Mouse (Mus musculus): ENCODE measurements around the gene Srrt. TPM values are rescaled to one million over a fixed set of nuclear protein-coding genes. Genes with fewer than 3 reads are reported as not detected.
"Not testable (repeated sequence)": the region's sequence is repeated elsewhere in the genome, so short reads cannot be mapped to it uniquely, and the experiment has no call there.

Srrt gene
- polyA plus RNA-seq, 1 experiment from 2014 or later, result 268 TPM

DNA sequence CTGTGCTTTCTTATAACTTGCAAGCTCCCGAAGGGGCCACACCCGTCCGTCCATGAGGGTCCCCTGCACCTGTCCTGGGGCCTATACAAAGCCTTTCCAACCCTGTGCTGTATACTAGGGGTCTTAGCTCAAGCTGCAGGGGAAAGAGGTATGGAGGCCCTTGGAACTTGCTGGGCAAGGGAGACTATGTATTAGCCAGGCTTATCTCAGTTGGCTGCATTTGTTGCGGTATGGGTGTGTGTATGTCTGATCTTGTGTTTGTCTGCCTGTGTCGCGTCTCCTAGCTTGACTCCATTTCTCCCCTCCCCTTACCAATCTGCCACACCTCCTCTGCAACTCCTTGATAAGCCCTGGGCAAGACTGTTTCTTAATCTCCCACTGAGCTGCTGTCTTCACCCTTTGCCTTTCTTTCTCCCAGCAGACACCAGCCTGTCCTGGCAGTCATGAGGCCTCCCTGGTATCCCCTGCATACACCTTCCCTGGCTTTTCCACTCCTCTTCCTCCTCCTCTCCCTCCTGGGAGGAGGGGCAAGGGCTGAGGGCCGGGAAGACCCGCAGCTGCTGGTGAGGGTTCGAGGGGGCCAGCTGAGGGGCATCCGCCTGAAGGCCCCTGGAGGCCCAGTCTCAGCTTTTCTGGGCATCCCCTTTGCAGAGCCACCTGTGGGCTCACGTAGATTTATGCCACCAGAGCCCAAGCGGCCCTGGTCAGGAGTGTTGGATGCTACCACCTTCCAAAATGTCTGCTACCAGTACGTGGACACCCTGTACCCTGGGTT, 17.7 kb downstream of the Srrt start:
- peaks cover 3% of the 10 kb centered on the region for H3K27me3 ChIP-seq

GRCm38 (mm10) chr5:137288999-137289470, 18.4 kb downstream of the Srrt start:
- DNase-seq (ENCODE audit: low read depth, low spot score) (no peak), ATAC-seq (no peak)
- CTCF ChIA-PET, result interaction anchor here (1.6 kb wide), 1 partner anchor 214 kb away, joined by 6 read pairs; the partner anchor contains the start of gene Pop7
- in situ Hi-C loops (cut with MboI; ENCODE audit: low pct_unique_long_range_greater_than_20kb), result loop anchor here (5.0 kb wide), 1 partner anchor 157 kb away; no protein-coding TSS in a partner anchor
- peaks cover 3% of the 10 kb centered on the region for H3K27me3 ChIP-seq
- POLR2A ChIA-PET, result interaction anchor here (1.2 kb wide), 1 partner anchor 18 kb away, joined by 3 read pairs; the partner anchor contains the start of gene Srrt
- no peak for TF ChIP-seq CTCF (IDR thresholded peaks at IDR 0.05)

More for the DNA sequence above, 17.7 kb downstream of the Srrt start:
- in situ Hi-C loops (cut with MboI; ENCODE audit: low pct_unique_long_range_greater_than_20kb), result loop anchor here (5.0 kb wide), 1 partner anchor 157 kb away; no protein-coding TSS in a partner anchor
- ATAC-seq (no peak), DNase-seq (ENCODE audit: low read depth, low spot score) (no peak)
- no peak for TF ChIP-seq CTCF (IDR thresholded peaks at IDR 0.05)
- CTCF ChIA-PET, result interaction anchor here (1.6 kb wide), 1 partner anchor 213 kb away, joined by 6 read pairs; the partner anchor contains the start of gene Pop7
- POLR2A ChIA-PET, result no interaction called here

DNA sequence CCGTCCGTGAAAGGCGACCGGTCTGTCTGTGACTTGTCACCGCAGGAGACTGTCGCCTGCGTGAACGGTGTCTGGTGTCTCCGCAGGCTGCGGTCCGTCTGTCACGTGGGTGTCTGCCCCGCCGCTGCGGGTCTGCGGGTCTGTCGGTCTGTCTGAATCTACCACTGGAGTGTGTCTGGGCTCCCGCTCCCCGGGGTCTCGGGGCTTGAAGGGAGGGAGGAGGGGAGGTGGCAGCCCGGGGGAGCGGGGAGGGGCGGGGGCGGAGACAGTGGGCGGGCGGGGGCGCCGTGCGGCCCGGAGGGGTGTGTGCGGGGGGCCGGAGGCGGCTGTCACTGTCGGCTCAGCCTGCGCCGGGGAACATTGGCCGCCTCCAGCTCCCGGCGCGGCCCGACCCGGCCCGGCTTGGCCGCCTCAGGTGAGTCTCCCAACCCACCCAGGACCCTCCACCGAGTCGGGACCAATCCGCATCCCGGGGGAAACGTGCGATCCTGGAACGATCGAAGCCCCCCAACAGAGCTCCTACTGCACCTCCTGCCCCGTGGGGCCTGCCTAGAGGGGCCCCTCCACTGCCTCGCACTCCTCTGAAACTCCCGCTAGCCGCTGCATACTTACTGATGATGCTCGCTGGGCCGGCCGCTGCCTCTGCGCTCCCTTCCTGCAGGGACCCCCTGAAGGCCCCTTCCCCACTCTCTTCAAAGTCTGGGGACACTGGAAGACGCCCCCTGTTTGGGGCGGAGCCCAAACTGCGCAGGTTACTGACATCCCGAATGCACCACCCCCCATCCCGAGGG, 19.3 kb downstream of the Srrt start:
- ATAC-seq (no peak), DNase-seq (ENCODE audit: low read depth, low spot score) (no peak)
- peaks cover 3% of the 10 kb centered on the region for H3K27me3 ChIP-seq
- no peak for TF ChIP-seq CTCF (IDR thresholded peaks at IDR 0.05)
- POLR2A ChIA-PET, result interaction anchor here (1.0 to 1.2 kb wide), 2 partner anchors 14 to 19 kb away, joined by 3 read pairs; partner anchors contain the start of gene Srrt
- in situ Hi-C loops (cut with MboI; ENCODE audit: low pct_unique_long_range_greater_than_20kb), result loop anchor here (5.0 kb wide), 1 partner anchor 156 kb away; no protein-coding TSS in a partner anchor
- CTCF ChIA-PET, result interaction anchor here (1.9 to 2.1 kb wide), 3 partner anchors 155 to 173 kb away, joined by 6 to 10 read pairs (median 10); partner anchors contain the start of gene Trim56

DNA sequence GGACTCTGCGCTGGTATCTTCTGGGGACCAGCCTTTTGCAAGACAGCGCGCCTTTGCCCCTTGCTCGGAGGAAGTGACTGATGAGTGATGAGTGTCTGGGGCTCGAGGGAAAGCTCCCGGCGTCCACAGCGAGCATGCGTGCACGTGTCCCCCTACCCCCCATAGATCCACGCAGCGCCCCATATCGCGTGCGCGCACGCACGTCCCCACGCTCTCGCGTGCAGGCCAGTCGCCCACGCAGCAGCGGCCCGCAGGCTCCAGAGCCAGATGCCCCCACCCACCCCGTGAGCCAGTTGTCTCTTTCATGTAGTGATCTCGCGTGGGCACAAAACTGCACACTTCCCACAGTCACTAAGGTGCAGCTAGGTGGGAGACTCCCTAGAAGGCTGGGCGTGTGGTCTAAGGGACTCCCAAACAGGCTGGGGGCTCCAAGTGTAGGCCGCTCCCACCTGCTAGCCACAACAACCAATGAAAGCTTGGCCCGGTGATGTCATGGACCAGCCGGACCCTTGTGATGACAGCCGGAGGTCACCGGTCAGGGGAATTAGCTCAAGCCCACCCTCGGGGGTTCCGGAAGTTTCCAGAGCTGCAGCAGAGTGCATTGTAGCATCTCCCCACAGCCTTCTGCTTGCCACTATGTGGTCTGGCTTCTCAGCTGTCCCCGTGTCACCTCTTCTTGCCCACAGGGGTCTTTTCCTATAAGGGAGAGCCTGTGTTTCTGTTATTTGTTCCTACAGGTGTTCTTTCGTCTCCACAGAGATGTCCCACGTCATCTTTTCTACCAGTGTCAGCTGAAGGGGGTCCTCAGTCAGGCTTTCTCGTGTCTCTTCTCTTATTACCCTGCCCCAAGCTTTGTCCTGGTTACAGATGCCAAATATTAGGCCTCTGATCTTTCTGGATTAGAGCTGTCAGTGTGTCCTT, 20.2 kb downstream of the Srrt start, which contains the start of gene Ache:
Gene Ache (plus strand): TSS at position 488 of the 921 bp plus-strand sequence.
- ChIA-PET CTCF (interaction anchor here (0.6 to 3.3 kb wide), 11 partner anchors 13 to 172 kb away, joined by 3 to 11 read pairs (median 4); partner anchors contain the start of gene Trim56), POLR2A (interaction anchor here (1.0 kb wide), 1 partner anchor 13 kb away, joined by 3 read pairs; no protein-coding TSS in a partner anchor)
- no peak for ATAC-seq
- in situ Hi-C loops (cut with MboI; ENCODE audit: low pct_unique_long_range_greater_than_20kb), result loop anchor here (5.0 kb wide), 1 partner anchor 155 kb away; no protein-coding TSS in a partner anchor
- no peak for TF ChIP-seq CTCF (IDR thresholded peaks at IDR 0.05)
- DNase-seq (ENCODE audit: low read depth, low spot score), result no peak
- peaks cover 7% of the 10 kb centered on the region for H3K27me3 ChIP-seq

DNA sequence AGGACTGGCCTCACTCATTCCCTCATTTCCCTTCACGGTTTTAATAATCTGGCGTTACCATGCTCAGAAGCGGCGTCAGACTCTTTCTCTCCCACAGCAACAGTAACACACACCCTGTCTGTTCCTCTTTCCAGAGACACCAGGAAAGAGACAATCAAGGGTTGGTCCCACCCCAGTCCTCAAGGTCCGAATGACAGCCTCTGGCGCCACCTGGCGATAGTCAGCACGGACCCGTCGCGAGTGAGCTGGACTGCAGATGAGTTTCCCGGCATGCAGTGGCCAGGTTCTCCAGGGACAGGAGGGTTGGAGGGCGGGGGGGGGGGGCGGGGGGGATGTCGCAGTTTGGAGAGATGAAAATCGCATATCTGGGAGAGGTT, 20.8 kb downstream of the Srrt start:
- DNase-seq (ENCODE audit: low read depth, low spot score) (no peak), ATAC-seq (peak; percentile 45)
- H3K27me3 ChIP-seq, result peaks cover 7% of the 10 kb centered on the region
- in situ Hi-C loops (cut with MboI; ENCODE audit: low pct_unique_long_range_greater_than_20kb), result loop anchor here (5.0 kb wide), 1 partner anchor 154 kb away; no protein-coding TSS in a partner anchor
- TF ChIP-seq CTCF (IDR thresholded peaks at IDR 0.05), result no peak
- ChIA-PET CTCF (interaction anchor here (0.6 to 3.3 kb wide), 12 partner anchors 9 to 171 kb away, joined by 3 to 11 read pairs (median 4); partner anchors contain the start of gene Trim56), POLR2A (no interaction called here)

DNA sequence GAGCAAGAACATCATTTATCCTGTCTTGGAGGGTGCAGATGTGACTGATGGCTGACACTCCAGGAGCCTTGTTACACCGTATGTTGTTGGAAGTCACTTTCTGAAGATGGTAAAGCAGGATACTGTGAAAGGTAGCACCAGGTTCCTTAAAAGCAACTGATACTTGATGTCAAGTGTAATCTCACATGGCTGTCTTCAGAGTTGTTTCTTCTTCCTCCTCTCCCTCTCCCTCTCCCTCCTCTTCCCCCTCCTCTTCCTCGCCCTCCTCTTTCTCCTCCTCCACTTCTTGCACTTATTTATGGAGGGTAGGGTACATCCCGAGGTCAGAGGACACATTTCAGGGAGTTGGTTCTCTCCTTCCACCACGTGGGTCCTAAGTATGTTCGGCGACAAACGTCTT, 21.5 kb downstream of the Srrt start:
- ChIA-PET POLR2A (no interaction called here), CTCF (interaction anchor here (0.8 to 3.3 kb wide), 8 partner anchors 8 to 171 kb away, joined by 3 to 11 read pairs (median 5); partner anchors contain the start of gene Trim56)
- no peak for ATAC-seq
- H3K27me3 ChIP-seq, result peaks cover 7% of the 10 kb centered on the region
- no peak for DNase-seq (ENCODE audit: low read depth, low spot score)
- in situ Hi-C loops (cut with MboI; ENCODE audit: low pct_unique_long_range_greater_than_20kb), result loop anchor here (5.0 kb wide), 1 partner anchor 154 kb away; no protein-coding TSS in a partner anchor
- no peak for TF ChIP-seq CTCF (IDR thresholded peaks at IDR 0.05)

DNA sequence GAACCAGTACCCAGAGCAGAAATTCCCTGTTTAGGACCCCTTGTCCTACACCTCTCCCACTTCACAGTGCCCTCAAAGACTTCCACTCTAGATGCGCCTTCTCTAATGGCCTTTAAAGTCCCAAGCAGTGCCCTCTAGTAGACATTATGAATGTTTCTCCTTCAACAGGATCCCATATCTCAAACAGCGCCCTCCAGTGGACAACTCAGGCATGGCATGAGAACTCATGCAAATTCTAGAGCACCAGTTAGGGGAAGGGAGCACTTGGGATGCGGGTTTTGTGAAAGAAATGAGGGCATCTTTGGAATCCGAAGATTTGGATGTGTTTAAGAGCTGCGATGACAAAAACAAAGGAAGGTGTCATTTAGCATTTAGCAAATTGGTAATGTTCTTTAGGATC, 22.4 kb downstream of the Srrt start:
- ChIA-PET CTCF (interaction anchor here (3.3 kb wide), 1 partner anchor 125 kb away, joined by 11 read pairs; no protein-coding TSS in a partner anchor), POLR2A (no interaction called here)
- DNase-seq (ENCODE audit: low read depth, low spot score) (no peak), ATAC-seq (no peak)
- no peak for TF ChIP-seq CTCF (IDR thresholded peaks at IDR 0.05)
- peaks cover 7% of the 10 kb centered on the region for H3K27me3 ChIP-seq
- in situ Hi-C loops (cut with MboI; ENCODE audit: low pct_unique_long_range_greater_than_20kb), result loop anchor here (5.0 kb wide), 1 partner anchor 153 kb away; no protein-coding TSS in a partner anchor

- CTCF ChIA-PET, result interaction anchor here (3.3 kb wide), 1 partner anchor 124 kb away, joined by 11 read pairs; no protein-coding TSS in a partner anchor
- POLR2A ChIA-PET; in situ Hi-C loops (cut with MboI; ENCODE audit: low pct_unique_long_range_greater_than_20kb); ATAC-seq; H3K27me3 ChIP-seq; DNase-seq (ENCODE audit: low read depth, low spot score): not testable (repeated sequence)
Measured at GRCm38 (mm10) chr5:137284411-137284810, 23.1 kb downstream of the Srrt start.

Measured in Patski (cell line).